Mouse (Mus musculus) left cerebral cortex, adult 18-20 months (tissue): ENCODE results near the gene Runx1. TPM values are rescaled to one million over a fixed set of nuclear protein-coding genes. Genes with fewer than 3 reads are reported as not detected.

Experiments
- DNase-seq, 2 experiments: peaks; one replicate each; pipeline ENCODE4 v3.0.0; 2021 to 2022; ENCODE audit warnings: low spot score in 2 of 2, mixed read lengths in 1 of 2
- total RNA-seq, 2 experiments: library from RNA; stranded (reverse); gene quantifications; 2 replicates each; pipeline ENCODE4 v1.2.3; 2021

The Runx1 gene
- total RNA-seq, 2 experiments from 2014 or later = 1.6 to 1.8 TPM

- no peak for DNase-seq
Measured at GRCm38 (mm10) chr16:92705564-92706458, 120.1 kb downstream of the Runx1 start.

GRCm38 (mm10) chr16:92703850-92704249 lies 122.1 kb downstream of the Runx1 start:
- DNase-seq = no peak

- DNase-seq = no peak
Measured at GRCm38 (mm10) chr16:92699531-92700397, 126.2 kb downstream of the Runx1 start.

- peak; percentile 81 for DNase-seq
Measured at GRCm38 (mm10) chr16:92698612-92698998, 127.3 kb downstream of the Runx1 start.

GRCm38 (mm10) chr16:92697737-92698611 lies 128.0 kb downstream of the Runx1 start:
- no peak for DNase-seq

- no peak for DNase-seq
Measured at GRCm38 (mm10) chr16:92697227-92697736, 128.7 kb downstream of the Runx1 start.

GRCm38 (mm10) chr16:92696411-92697015 lies 129.4 kb downstream of the Runx1 start:
- no peak for DNase-seq

- DNase-seq = no peak
Measured at GRCm38 (mm10) chr16:92695981-92696380, 130.0 kb downstream of the Runx1 start.

- no peak for DNase-seq
Measured at GRCm38 (mm10) chr16:92695200-92695921, 130.6 kb downstream of the Runx1 start.

GRCm38 (mm10) chr16:92694496-92695106 lies 131.3 kb downstream of the Runx1 start:
- no peak for DNase-seq

- no peak for DNase-seq
Measured at GRCm38 (mm10) chr16:92690759-92691158, 135.2 kb downstream of the Runx1 start.

GRCm38 (mm10) chr16:92688941-92689340 lies 137.0 kb downstream of the Runx1 start:
- DNase-seq = no peak

- no peak for DNase-seq
Measured at GRCm38 (mm10) chr16:92686978-92687377, 139.0 kb downstream of the Runx1 start.

GRCm38 (mm10) chr16:92685766-92686315 lies 140.1 kb downstream of the Runx1 start:
- no peak for DNase-seq

- DNase-seq = no peak
Measured at GRCm38 (mm10) chr16:92684423-92685211, 141.3 kb downstream of the Runx1 start.

- DNase-seq = no peak
Measured at GRCm38 (mm10) chr16:92676630-92677029, 149.3 kb downstream of the Runx1 start.

- no peak for DNase-seq
Measured at GRCm38 (mm10) chr16:92675677-92676076, 150.3 kb downstream of the Runx1 start.

- DNase-seq = no peak
Measured at GRCm38 (mm10) chr16:92674916-92675450, 151.0 kb downstream of the Runx1 start.
